Mouse (Mus musculus): ENCODE results near the gene Diaph2. TPM values are rescaled to one million over a fixed set of nuclear protein-coding genes. Genes with fewer than 3 reads are reported as not detected.
"Not testable (repeated sequence)": the region's sequence is repeated elsewhere in the genome, so short reads cannot be mapped to it uniquely, and the experiment has no call there.

Diaph2 gene
- polyA plus RNA-seq, 1 experiment from 2014 or later = 6.7 TPM

DNA sequence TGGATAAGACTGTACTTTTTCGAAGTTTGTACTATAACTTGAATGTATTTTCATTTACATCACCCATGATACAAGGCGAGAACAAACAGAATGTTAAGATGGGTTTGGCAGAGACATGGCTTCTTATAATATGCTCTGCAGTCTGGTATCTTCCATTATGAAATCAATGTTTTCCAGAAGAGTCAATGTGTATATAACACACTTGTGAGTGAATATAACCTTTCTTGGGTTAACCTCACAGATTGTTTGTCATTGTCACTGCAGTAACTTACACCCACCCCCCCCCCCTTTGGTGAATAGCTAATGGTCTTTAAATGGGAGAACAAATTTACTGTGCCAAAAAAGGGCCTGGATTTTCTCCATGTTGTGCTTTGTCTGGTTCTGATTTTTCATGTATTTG, 13.1 kb downstream of the Diaph2 start:
- H3K4me1 ChIP-seq = no peaks in the 10 kb centered on the region
- no peaks in the 10 kb centered on the region for H3K27me3 ChIP-seq
- 84% methylated on average over 2 of the region's 2 CpGs for WGBS
- no peak for ATAC-seq (ENCODE audit: low FRiP score, low read depth)
- H3K4me2 ChIP-seq (replicated peaks) = no peak overlapping the region
- H3K9me3 ChIP-seq = no peaks in the 10 kb centered on the region
- H3K36me3 ChIP-seq = no peaks in the 10 kb centered on the region
- no peak overlapping the region for H3K27ac ChIP-seq (replicated peaks)
- no peak overlapping the region for H3K9ac ChIP-seq (replicated peaks)
- H3K4me3 ChIP-seq = no peak overlapping the region

DNA sequence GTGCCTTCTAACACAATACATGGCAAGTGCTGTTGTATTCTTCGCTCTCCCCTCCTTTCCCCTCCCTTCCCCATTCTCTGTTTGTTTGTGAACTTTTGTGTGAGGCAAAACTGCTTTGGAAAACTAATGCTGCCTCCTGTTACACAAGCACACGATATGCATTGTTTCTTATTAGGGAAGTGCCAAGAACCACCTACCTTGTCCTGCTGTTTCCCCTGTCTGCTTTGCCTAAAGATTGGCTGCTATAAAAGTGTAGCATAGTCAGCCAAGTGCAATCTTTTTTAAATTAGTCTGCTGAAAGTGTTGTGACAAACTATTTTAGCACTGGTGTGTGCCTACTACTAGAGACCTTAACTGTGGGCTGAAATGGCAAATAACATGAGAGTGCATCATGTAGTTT, 15.8 kb downstream of the Diaph2 start:
- Histone ChIP-seq H3K36me3 (no peaks in the 10 kb centered on the region), H3K27me3 (no peaks in the 10 kb centered on the region), H3K9me3 (no peaks in the 10 kb centered on the region), H3K9ac (replicated peaks) (no peak overlapping the region), H3K4me3 (no peak overlapping the region), H3K4me1 (no peaks in the 10 kb centered on the region), H3K27ac (replicated peaks) (no peak overlapping the region), H3K4me2 (replicated peaks) (no peak overlapping the region)
- ATAC-seq (ENCODE audit: low FRiP score, low read depth) = no peak
- 73% methylated on average over 2 of the region's 2 CpGs for WGBS

DNA sequence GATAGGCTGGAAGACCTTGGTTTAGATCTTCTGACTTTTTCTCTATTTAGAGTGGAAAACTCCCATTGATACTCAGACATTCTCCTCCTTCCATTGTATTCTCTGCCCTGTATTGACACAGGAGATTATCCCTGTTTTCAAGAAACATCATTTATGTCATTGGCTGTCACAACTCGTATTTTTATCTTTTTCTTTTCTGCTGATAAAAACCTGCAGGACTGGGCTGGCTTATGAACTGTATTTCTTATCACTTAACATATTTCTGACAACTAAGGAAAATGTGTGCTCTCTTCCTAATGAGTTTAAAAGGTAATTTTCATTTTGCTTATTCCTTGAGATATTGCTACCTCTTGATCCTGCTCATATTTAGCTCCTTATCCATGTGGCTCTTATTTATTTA, 17.3 kb downstream of the Diaph2 start:
- H3K9me3 ChIP-seq = no peaks in the 10 kb centered on the region
- no peak overlapping the region for H3K4me2 ChIP-seq (replicated peaks)
- H3K36me3 ChIP-seq = no peaks in the 10 kb centered on the region
- ATAC-seq (ENCODE audit: low FRiP score, low read depth) = no peak
- no peak overlapping the region for H3K4me3 ChIP-seq
- no peak overlapping the region for H3K27ac ChIP-seq (replicated peaks)
- H3K27me3 ChIP-seq = no peaks in the 10 kb centered on the region
- WGBS = 58% methylated on average over 1 of the region's 1 CpGs
- no peak overlapping the region for H3K9ac ChIP-seq (replicated peaks)
- no peaks in the 10 kb centered on the region for H3K4me1 ChIP-seq

DNA sequence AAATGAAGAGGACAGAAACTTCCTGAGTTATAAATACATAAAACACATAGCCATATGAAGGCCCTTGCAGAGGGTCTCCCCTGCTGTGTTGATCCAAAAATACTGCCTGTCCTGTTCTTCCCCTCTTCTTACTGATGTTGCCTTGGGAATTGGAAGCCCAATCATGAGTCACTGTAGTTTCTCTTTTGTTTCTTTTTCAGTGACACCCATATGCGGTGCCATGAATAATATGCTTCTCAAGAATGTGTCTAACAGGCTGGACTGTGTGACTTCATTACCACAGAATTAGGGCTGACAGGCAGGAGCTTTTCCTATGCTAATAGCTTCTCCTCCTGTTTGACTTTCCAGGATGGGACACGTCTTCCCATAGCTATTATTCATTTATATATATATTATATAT, 21.1 kb downstream of the Diaph2 start:
- Histone ChIP-seq H3K4me2 (replicated peaks) (no peak overlapping the region), H3K9me3 (no peaks in the 10 kb centered on the region), H3K36me3 (no peaks in the 10 kb centered on the region), H3K27me3 (no peaks in the 10 kb centered on the region), H3K4me1 (no peaks in the 10 kb centered on the region), H3K4me3 (no peak overlapping the region), H3K27ac (replicated peaks) (no peak overlapping the region), H3K9ac (replicated peaks) (no peak overlapping the region)
- WGBS = 47% methylated on average over 2 of the region's 2 CpGs
- ATAC-seq (ENCODE audit: low FRiP score, low read depth) = peak; percentile 64

DNA sequence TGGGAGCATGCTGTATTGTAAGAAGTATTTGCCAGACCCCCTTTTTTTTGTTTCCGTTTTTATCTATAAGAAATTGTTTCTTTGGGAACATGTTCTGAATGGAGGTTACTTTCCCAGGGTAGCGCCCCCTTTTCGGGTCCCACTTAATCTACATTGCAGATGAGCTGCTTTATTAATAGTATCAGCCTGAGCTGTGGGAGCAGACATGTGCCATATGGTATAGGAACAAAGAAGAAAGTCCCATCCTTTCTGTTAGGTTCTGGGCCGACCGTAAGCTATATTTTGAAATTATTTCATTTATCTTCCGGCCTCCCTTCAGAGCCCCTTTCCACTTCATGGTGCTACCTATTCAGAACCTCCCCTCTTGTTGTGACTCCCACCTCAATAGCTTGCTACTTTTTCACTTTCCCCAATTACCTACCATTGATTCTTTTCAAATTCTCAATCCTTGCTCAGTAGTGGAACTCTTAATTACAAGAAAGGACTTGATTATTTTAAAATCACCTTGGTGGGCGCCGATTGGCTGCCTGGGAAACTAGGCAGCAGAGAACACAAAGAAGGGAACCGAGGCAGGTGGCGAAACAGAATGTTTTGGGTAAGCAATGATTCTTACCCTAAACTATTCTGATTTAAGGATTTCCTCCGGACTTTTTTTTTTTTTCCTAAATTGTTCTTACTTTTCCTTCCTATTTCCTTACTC, 24.2 kb downstream of the Diaph2 start:
- no peaks in the 10 kb centered on the region for H3K36me3 ChIP-seq
- H3K4me2 ChIP-seq (replicated peaks) = no peak overlapping the region
- 0 out of 2 replicates have a peak overlapping the region, but pooled peaks have one; percentile 20 for H3K27ac ChIP-seq (replicated peaks)

DNA sequence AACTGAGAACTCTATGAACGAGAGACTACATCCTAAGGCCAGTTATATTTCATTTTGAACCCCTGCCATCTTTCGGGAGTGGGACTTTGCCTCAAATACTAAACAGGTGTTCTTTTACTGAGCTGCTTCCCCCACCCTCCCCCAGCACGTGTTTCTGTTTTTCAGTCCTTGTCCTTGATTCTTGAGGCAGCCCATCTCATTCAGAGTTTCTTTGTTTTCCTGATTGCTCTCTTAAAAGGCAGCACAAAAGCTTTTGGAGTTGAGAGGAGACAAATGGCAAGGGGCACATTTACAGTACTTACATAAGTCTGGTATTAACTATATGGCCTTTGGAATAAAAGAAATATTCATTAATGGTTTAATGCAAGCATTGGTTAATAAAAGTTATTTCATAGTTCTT, 24.9 kb downstream of the Diaph2 start:
- H3K4me2 ChIP-seq (replicated peaks) = no peak overlapping the region
- no peaks in the 10 kb centered on the region for H3K27me3 ChIP-seq
- no peaks in the 10 kb centered on the region for H3K36me3 ChIP-seq
- 51% methylated on average over 3 of the region's 3 CpGs for WGBS
- ATAC-seq (ENCODE audit: low FRiP score, low read depth) = no peak
- no peaks in the 10 kb centered on the region for H3K9me3 ChIP-seq
- H3K9ac ChIP-seq (replicated peaks) = no peak overlapping the region
- H3K27ac ChIP-seq (replicated peaks) = no peak overlapping the region
- no peak overlapping the region for H3K4me3 ChIP-seq
- no peaks in the 10 kb centered on the region for H3K4me1 ChIP-seq

More for the DNA sequence above, 24.2 kb downstream of the Diaph2 start:
- peak; percentile 65; the same call in 1 of the 2 replicates for ATAC-seq (ENCODE audit: low FRiP score, low read depth)
- Histone ChIP-seq H3K4me1 (no peaks in the 10 kb centered on the region), H3K4me3 (no peak overlapping the region), H3K9ac (replicated peaks) (no peak overlapping the region), H3K9me3 (no peaks in the 10 kb centered on the region), H3K27me3 (no peaks in the 10 kb centered on the region)
- 65% methylated on average over 11 of the region's 11 CpGs for WGBS

DNA sequence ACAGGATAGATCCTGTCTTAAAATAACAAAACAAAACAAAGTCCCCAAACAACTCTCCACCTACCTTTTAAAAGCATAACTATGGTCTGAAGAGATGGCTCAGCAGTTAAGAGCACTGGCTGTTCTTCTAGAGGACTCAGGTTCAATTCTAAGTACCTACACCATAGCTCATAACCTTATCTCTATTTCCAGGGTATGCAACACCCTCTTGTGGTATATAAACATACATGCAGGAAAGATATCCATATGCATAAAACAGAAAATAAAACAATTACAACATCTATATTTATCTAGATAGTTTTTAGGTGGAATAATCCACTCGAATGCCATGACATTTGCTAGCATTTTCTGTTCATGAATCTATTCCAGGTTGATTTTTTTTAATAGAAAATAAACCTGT, 27.2 kb downstream of the Diaph2 start:
- H3K4me2 ChIP-seq (replicated peaks) = no peak overlapping the region
- H3K36me3 ChIP-seq = no peaks in the 10 kb centered on the region
- WGBS = 72% methylated on average over 1 of the region's 1 CpGs
- ATAC-seq (ENCODE audit: low FRiP score, low read depth) = no peak
- no peak overlapping the region for H3K4me3 ChIP-seq
- no peaks in the 10 kb centered on the region for H3K9me3 ChIP-seq
- no peak overlapping the region for H3K9ac ChIP-seq (replicated peaks)
- H3K27me3 ChIP-seq = no peaks in the 10 kb centered on the region
- no peak overlapping the region for H3K27ac ChIP-seq (replicated peaks)
- H3K4me1 ChIP-seq = no peaks in the 10 kb centered on the region

DNA sequence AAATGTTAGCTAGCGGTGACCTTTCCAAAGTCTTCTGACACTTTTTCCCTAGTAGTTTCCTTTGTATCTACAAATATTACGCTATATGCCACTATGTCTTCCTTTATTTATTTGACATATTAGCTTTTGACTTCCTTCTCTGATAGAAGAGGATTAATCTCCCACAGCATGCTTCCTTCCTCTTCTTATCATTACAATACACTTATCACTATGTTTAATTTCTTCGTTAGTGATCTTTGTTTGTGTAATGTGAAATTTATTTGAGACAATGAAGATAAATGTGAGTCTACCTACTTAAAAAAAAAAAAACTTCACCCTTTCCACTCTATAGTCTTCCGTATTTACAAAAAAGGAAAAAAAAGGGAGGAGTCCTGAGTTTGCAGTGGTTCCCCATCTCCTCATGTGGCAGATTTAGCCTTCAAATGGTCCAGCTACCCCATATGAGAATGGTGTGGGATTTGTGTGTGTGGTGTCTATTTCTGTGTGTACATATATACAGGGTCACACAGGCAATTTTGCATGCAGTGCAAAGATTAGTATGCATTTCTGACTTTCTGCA, 27.9 kb downstream of the Diaph2 start:
- no peaks in the 10 kb centered on the region for H3K4me1 ChIP-seq
- no peaks in the 10 kb centered on the region for H3K36me3 ChIP-seq
- 89% methylated on average over 4 of the region's 4 CpGs for WGBS
- H3K27ac ChIP-seq (replicated peaks) = no peak overlapping the region
- H3K4me3 ChIP-seq = no peak overlapping the region
- no peaks in the 10 kb centered on the region for H3K27me3 ChIP-seq
- no peak overlapping the region for H3K4me2 ChIP-seq (replicated peaks)
- no peak overlapping the region for H3K9ac ChIP-seq (replicated peaks)
- no peak for ATAC-seq (ENCODE audit: low FRiP score, low read depth)
- no peaks in the 10 kb centered on the region for H3K9me3 ChIP-seq

DNA sequence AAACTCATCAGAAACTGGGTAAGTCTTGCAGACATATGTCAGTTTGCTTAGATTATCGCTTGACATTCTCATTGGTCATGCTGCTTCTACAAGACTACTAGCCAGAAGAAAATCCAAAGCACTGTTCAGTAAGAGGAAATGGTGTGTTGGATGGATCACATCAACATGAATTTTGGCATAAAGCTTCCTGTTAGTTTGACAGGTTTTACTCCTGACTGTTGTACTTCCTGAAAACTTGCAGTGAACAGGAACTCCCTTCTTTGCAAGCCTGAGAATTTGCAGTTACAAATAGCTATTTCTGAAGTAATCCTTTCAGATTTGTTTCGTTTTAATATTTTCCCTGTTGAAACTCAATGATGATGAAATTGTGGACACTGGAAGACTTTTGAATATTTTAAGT, 32.3 kb downstream of the Diaph2 start:
- WGBS = 79% methylated on average over 2 of the region's 2 CpGs
- Histone ChIP-seq H3K4me2 (replicated peaks) (no peak overlapping the region), H3K36me3 (no peaks in the 10 kb centered on the region), H3K27me3 (no peaks in the 10 kb centered on the region), H3K27ac (replicated peaks) (no peak overlapping the region), H3K4me3 (no peak overlapping the region), H3K9ac (replicated peaks) (no peak overlapping the region), H3K9me3 (no peaks in the 10 kb centered on the region), H3K4me1 (no peaks in the 10 kb centered on the region)
- ATAC-seq (ENCODE audit: low FRiP score, low read depth) = no peak

DNA sequence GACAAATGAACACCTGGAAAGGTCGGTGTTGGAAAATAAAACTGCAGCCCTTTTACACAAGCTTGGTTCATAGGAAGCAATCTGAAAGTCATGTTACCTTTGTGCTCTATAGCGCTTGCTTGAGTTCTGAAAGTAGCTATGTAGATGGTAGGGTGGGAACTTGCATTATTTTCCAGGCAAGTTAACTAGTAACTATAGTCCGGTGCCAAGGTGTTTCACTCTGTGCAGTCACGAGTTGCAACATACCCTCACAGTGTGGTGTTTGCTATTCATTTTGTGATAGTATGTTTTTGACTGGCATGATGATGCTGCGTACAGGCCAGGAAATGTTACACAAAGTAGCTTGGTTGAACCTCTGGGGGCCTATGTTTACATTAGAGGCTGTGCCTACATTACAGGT, 34.5 kb downstream of the Diaph2 start:
- Histone ChIP-seq H3K36me3 (no peaks in the 10 kb centered on the region), H3K4me2 (replicated peaks) (no peak overlapping the region), H3K4me1 (no peaks in the 10 kb centered on the region), H3K4me3 (no peak overlapping the region), H3K9me3 (no peaks in the 10 kb centered on the region), H3K9ac (replicated peaks) (no peak overlapping the region), H3K27me3 (no peaks in the 10 kb centered on the region), H3K27ac (replicated peaks) (no peak overlapping the region)
- ATAC-seq (ENCODE audit: low FRiP score, low read depth) = no peak
- 85% methylated on average over 5 of the region's 5 CpGs for WGBS

DNA sequence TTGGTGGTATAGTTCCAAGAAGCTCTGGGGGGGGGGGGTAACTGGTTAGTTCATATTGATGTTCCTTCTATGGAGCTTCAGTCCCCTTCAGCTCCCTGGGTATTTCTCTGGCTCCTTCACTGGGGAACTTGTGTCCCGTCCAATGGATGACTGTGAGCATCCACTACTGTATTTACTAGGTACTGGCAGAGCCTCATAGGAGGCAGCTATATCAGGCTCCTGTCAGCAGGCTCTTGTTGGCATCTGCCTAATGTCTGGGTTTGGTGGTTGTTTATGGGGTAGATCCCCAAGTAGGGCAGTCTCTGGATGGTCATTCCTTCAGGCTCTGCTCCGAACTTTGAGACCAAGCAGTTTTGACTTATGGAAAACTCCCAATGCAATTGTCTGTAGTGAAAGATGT, 50.4 kb downstream of the Diaph2 start:
- H3K36me3 ChIP-seq; H3K9me3 ChIP-seq; H3K4me2 ChIP-seq (replicated peaks); H3K9ac ChIP-seq (replicated peaks); H3K27ac ChIP-seq (replicated peaks); H3K4me3 ChIP-seq; H3K27me3 ChIP-seq; H3K4me1 ChIP-seq; ATAC-seq (ENCODE audit: low FRiP score, low read depth): not testable (repeated sequence)
- WGBS = 88% methylated on average over 2 of the region's 2 CpGs

DNA sequence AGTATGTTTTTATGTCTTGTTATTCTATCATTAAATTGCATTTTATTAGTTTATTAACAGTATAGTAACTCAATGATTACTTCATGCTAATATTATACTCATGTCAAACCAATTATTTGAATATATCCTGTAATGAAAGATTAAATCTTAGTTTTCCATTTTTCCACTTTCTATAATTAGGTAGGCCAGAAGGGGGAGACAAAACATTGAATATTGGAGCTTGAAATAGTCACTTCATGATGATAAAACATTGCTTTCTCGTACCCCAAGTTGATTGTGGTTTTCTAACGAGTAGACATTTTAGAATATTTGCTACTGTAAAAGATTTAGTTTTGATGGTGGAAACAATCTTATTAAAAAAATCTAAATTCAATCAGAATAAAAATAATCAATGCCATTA, 82.4 kb downstream of the Diaph2 start:
- Histone ChIP-seq H3K27ac (replicated peaks) (no peak overlapping the region), H3K4me1 (no peaks in the 10 kb centered on the region), H3K9me3 (no peaks in the 10 kb centered on the region), H3K9ac (replicated peaks) (no peak overlapping the region), H3K36me3 (no peaks in the 10 kb centered on the region), H3K27me3 (no peaks in the 10 kb centered on the region), H3K4me3 (no peak overlapping the region), H3K4me2 (replicated peaks) (no peak overlapping the region)
- WGBS = 66% methylated on average over 2 of the region's 2 CpGs
- ATAC-seq (ENCODE audit: low FRiP score, low read depth) = no peak

DNA sequence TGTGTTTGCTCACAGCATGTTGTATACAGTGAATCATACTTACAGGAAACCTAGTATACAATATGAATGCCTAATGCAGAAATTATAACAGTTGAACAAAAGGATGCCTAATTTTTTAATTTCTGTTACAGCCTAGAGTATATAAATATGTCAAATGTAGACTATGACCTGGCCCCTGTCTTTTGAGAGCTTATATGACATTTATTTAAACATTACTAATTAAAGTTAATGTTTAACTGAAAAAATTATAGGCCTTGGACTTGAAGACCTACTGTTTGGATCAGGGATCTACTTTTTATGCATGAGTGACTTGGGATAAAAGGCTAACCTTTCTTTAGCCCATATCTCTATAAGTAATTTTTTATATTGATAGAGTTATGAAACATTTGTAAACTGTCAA, 84.3 kb downstream of the Diaph2 start:
- no peaks in the 10 kb centered on the region for H3K4me1 ChIP-seq
- no peaks in the 10 kb centered on the region for H3K36me3 ChIP-seq
- ATAC-seq (ENCODE audit: low FRiP score, low read depth) = no peak

More for the DNA sequence above, 84.3 kb downstream of the Diaph2 start:
- Histone ChIP-seq H3K9ac (replicated peaks) (no peak overlapping the region), H3K9me3 (no peaks in the 10 kb centered on the region), H3K27me3 (no peaks in the 10 kb centered on the region), H3K27ac (replicated peaks) (no peak overlapping the region), H3K4me3 (no peak overlapping the region), H3K4me2 (replicated peaks) (no peak overlapping the region)

Data from midbrain, embryonic 12.5 days (tissue).